Mouse (Mus musculus): ENCODE data around the gene Slc41a2.
"Not testable (repeated sequence)": the region's sequence is repeated elsewhere in the genome, so short reads cannot be mapped to it uniquely, and the experiment has no call there.

The Slc41a2 gene

DNA sequence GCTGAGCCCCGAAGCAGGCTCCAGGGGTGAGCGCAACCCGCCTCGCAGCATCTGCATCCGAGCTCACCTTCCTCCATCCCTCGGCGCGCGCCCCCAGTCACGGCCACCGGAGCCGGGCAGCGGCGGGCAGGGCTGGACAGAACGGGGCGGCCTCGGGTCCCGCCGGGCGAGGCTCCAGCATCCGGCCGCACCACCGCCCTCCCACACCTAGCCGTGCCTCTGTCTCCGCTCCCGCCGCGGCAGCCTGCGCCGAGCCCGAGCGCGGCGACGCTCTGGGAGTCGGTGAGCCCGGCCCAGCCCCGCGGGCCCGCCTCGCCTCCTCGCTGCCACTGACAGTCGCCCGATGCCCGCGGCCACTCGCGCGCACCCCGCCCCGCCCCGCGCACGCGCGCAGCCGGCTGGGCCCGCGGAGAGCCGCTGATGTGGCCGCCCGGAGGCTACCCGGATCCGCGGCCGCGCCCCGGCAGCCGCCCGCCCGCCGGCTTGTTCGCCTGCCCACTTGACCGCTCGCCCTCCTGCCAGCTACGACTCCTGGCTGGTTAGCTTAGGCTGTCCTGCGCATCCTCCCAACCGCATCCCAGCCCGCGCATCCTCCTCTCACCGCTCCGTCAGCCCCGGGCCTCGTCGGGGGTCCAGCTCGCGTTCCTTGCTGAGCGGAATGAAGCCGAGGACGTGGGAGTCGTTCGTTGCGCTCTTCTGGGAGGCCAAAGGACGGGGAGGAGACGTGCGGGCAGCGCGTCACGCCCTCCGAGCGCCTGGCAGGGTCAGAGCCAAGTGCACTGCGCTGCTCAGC is at the start of gene Slc41a2:
Slc41a2 (minus strand) TSS at position 724 of the 793 bp plus-strand sequence.
- peak; percentile 26 to 58 for DNase-seq (ENCODE audit: low spot score in 2 of 2)

DNA sequence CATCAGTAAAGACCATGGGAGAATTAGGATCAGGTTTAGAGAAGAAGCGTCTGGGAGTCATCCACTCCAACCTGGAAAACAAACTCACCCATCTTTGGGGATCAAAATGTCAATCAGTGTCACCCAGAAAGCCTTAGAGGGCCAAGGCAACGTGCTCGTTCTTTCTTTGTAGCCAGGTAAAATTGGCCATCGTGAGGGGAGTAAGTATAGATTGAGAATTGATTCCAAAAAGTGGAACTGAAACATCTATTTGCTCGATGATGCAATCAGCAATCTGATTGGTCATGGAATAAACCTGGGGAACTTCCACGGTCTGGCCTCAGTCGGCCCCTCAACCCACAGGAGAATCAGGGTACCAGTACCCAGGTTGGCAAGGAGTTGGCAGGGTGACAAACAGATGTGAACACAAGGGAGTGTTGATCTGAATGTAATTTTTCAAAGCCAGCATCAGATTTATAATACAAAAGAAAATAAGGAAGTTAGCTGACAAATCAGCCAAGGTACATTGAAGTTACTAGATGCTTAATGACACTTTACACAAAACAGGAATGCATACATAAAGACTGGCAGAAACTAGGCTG is 47.7 kb upstream of the Slc41a2 start:
- no peak for DNase-seq (ENCODE audit: low spot score in 2 of 2)

GRCm38 (mm10) chr10:83384456-83385215 is 47.0 kb upstream of the Slc41a2 start:
- no peak for DNase-seq (ENCODE audit: low spot score in 2 of 2)

GRCm38 (mm10) chr10:83383863-83384262 is 46.2 kb upstream of the Slc41a2 start:
- no peak for DNase-seq (ENCODE audit: low spot score in 2 of 2)

DNA sequence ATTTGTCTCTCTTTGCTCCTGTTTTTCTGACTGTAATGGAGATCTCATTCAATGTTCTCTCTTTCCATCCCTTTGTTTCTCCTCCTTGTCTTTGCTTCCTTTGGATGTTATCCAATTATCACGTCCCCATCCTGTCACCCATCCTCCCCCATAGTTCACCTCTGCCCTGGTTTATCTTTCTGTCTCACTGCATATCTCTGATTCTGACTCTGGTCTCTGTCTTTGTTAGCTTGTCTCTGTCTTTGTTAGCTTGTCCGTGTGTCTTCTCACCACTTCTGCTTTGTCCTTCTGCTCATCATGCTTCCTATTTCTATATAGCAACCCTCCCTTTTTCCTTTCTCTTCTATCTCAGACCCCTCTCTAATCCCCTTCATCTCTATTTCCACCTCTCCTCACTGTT is 45.3 kb upstream of the Slc41a2 start:
- no peak for DNase-seq (ENCODE audit: low spot score in 2 of 2)

- no peak for DNase-seq (ENCODE audit: low spot score in 2 of 2)
Measured at GRCm38 (mm10) chr10:83382528-83382927, 44.8 kb upstream of the Slc41a2 start.

- no peak for DNase-seq (ENCODE audit: low spot score in 2 of 2)
Measured at GRCm38 (mm10) chr10:83380501-83380900, 42.8 kb upstream of the Slc41a2 start.

- no peak for DNase-seq (ENCODE audit: low spot score in 2 of 2)
Measured at GRCm38 (mm10) chr10:83378083-83378833, 40.6 kb upstream of the Slc41a2 start.

DNA sequence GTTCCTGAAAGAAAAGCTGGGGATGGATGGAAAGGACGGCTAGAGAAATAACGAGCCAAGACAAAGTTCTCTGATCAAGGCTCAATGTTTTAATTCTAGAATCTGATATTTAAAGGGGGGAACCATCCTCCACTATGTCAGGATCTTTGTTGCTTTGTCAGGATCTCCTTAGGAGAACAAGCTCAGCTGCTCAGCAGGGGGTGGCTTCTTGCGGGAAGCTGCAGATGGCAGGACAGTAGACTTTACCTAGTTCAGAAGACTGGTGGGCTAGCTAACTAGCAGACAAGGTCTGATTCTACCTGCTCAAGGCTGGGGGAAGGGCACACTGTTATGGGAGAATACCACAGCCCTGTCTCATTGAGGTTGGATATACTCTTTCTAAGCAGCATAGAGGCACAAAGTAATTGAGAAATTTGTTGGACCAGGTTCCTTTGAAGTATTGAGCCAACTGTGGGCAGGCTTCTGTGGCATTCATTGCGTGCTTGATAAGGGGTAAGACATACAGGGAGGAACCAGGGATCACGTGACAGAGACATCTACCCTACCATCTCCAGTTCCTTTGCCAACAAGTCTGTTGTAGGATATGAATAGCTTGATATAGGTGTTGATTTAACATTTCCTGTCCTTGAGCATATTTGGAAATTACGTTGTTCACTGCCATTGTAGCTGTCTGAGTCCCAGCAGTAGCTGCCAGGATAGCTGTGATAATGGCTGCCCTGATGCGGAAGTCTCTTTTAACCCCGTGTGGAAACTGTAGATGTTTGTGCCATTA is 39.4 kb upstream of the Slc41a2 start:
- no peak for DNase-seq (ENCODE audit: low spot score in 2 of 2)

GRCm38 (mm10) chr10:83375458-83375857 is 37.8 kb upstream of the Slc41a2 start:
- not testable (repeated sequence) for DNase-seq (ENCODE audit: low spot score in 2 of 2)

DNA sequence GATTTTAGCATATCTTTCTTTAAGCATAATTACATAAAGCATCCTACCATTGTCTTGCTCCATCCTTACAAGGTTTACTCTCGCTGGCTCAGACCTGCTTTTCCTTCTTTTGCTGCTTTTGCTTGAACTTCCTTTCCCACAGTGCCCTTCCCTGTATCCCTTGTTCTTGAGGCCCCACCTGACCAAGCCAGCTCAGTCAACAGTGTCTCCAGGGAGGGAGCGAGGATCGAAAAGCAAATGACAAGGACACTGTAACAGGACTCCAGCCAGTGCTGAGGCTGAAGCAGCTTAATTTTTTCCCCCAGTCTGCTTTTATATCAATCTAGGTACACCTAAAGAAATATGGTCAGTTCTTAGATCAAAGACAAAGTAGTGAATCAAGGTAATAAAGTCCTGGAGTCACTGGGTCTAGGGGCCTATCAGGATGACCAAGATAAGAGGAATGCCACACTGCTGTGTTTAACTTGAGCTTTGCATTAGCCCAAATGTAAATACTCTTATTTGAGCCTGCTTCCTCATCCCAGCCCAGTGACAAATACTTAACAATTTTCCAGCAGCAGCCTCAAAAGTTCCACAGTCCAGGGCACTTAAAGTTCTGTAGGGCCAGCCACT is 36.5 kb upstream of the Slc41a2 start:
- no peak for DNase-seq (ENCODE audit: low spot score in 2 of 2)

- no peak for DNase-seq (ENCODE audit: low spot score in 2 of 2)
Measured at GRCm38 (mm10) chr10:83368918-83369317, 31.2 kb upstream of the Slc41a2 start.

DNA sequence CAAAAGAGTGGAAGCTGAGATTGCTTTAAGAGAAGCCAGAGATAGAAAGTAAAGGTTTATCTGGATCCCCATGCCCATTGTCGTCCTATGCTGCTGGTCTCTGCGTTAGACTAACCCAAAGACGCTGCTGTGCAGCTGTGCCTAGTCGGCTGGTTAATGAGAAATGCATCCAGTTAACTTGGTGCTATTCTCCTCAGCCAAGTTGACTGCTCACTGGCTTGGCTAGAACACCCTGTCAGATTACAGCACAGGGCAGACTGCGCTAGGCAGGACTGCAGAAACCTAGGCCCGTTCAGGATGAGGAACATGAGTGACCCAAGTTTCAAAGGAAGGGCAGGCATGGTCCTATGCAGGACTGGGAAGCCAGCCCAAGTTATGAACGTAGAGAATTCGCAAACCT is 25.8 kb upstream of the Slc41a2 start:
- DNase-seq (ENCODE audit: low spot score in 2 of 2), result no peak

GRCm38 (mm10) chr10:83361643-83362382 is 24.1 kb upstream of the Slc41a2 start:
- no peak for DNase-seq (ENCODE audit: low spot score in 2 of 2)

DNA sequence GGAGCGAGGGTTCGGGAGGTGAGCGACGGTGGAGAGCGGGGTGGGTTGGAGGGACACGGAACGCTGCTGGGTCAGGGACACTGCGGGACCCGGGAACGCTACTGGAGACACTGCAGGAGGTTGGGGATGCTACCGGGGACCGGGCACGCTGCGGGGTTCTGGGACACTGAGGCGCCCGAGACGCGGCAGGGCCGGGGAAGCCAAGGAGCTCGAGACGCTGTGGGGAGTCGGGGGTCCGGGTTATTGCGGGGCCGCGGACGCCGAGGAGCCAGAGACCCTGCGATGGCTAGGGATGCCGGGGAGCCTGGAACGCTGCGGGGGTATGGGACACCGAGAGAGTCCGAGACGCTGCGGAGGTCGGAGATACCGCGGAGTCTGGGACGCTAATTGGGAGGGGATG is 22.7 kb upstream of the Slc41a2 start:
- DNase-seq (ENCODE audit: low spot score in 2 of 2), result no peak

DNA sequence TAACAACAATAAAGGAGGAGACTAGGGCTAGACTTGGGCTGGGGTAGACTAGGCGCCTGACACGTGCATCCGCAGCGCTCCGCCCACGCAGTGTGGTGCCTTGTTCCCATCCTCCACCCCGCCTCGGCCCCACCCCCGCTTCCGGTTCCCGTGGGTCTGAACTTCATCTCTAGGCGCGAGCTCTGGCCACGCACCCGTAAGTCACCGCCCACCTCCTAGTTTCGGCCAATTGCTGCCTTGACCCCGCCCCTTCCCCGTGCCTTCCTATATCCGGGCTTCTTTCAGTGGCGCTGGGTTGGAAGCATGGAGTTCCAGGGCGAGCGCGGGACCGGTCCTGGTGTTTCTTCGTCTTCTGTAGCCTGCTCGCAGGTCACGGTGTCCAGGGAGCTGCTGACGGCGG is 22.3 kb upstream of the Slc41a2 start, which contains the start of gene D10Wsu102e:
D10Wsu102e (plus strand) TSS at position 266 of the 400 bp plus-strand sequence.
- DNase-seq (ENCODE audit: low spot score in 2 of 2), result peak; percentile 95 to 96

GRCm38 (mm10) chr10:83359451-83359850 is 21.8 kb upstream of the Slc41a2 start:
- no peak for DNase-seq (ENCODE audit: low spot score in 2 of 2)

- DNase-seq (ENCODE audit: low spot score in 2 of 2), result no peak
Measured at GRCm38 (mm10) chr10:83356416-83356815, 18.7 kb upstream of the Slc41a2 start.

DNA sequence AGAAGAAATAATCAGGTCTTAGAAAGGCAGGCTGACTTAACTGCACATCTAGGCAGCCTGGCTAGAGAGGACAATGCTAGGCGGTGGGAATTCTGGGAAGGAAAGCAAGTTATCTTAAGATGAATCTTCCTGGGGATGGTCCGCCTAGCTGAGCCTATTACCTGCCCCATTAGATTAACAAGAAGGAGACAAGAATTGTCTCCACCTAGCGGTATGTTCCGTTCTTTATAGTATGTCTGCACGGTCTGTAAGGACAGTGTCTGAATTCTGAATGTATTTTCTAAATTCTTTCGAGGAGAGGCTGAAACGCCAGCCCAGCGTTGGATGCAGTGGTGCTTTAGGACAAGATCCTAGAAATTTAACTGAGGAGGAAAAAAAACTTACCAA is 16.6 kb upstream of the Slc41a2 start:
- DNase-seq (ENCODE audit: low spot score in 2 of 2), result no peak

Data from frontal cortex, postnatal 14 days (tissue).